Mouse (Mus musculus): ENCODE measurements around the gene Gtf2f2. TPM values are rescaled to one million over a fixed set of nuclear protein-coding genes. Genes with fewer than 3 reads are reported as not detected.

Gene Gtf2f2
- polyA plus RNA-seq, 1 experiment, result 24.3 TPM

- H3ac ChIP-seq (ENCODE audit: control insufficient read depth, insufficient read length), result no peak overlapping the region
- no peaks in the 10 kb centered on the region for H3K27me3 ChIP-seq (ENCODE audit: control insufficient read depth, insufficient read depth, insufficient read length)
- H3K4me2 ChIP-seq (ENCODE audit: low read depth), result peak overlapping the region; percentile 24
- H3K4me3 ChIP-seq, result no peak overlapping the region
- peaks cover 14% of the 10 kb centered on the region for H3K79me2 ChIP-seq (ENCODE audit: control insufficient read depth, insufficient read depth)
- H3K36me3 ChIP-seq (ENCODE audit: control insufficient read depth, insufficient read depth), result peaks cover 8% of the 10 kb centered on the region
- TF ChIP-seq MYOD1 (IDR thresholded peaks at IDR 0.05; ENCODE audit: control insufficient read depth in 1 of 3, insufficient read length in 2 of 3, low read depth in 2 of 3) (peak in 1 of 3 experiments; percentile 32), TCF12 (IDR thresholded peaks at IDR 0.05; ENCODE audit: insufficient read depth, poor library complexity, severe bottlenecking) (no peak)
These were observed 152.5 kb downstream of the Gtf2f2 start for GRCm38 (mm10) chr14:75858181-75858580.

- Histone ChIP-seq H3K36me3 (ENCODE audit: control insufficient read depth, insufficient read depth) (peaks cover 18% of the 10 kb centered on the region), H3K4me3 (peak overlapping the region; percentile 11)
These were observed 155.2 kb downstream of the Gtf2f2 start for GRCm38 (mm10) chr14:75855263-75855992.

GRCm38 (mm10) chr14:75852016-75852415 is 158.6 kb downstream of the Gtf2f2 start:
- peaks cover 48% of the 10 kb centered on the region for H3K36me3 ChIP-seq (ENCODE audit: control insufficient read depth, insufficient read depth)

More at GRCm38 (mm10) chr14:75855263-75855992, 155.2 kb downstream of the Gtf2f2 start:
- TF ChIP-seq REST (IDR thresholded peaks at IDR 0.05; ENCODE audit: insufficient read depth, insufficient read length), result no peak
- peak; percentile 78 for TF ChIP-seq TCF3 (IDR thresholded peaks at IDR 0.05; ENCODE audit: insufficient read length, low read depth)
- TF ChIP-seq TCF12 (IDR thresholded peaks at IDR 0.05; ENCODE audit: insufficient read depth, poor library complexity, severe bottlenecking), result peak; percentile 79
- TF ChIP-seq E2F4 (IDR thresholded peaks at IDR 0.05; ENCODE audit: insufficient read depth), result no peak
- TF ChIP-seq MAX (IDR thresholded peaks at IDR 0.05; ENCODE audit: low read depth), result no peak
- TF ChIP-seq CEBPB (IDR thresholded peaks at IDR 0.05; ENCODE audit: insufficient read depth, poor library complexity, severe bottlenecking), result no peak
- TF ChIP-seq POLR2AphosphoS2 (IDR thresholded peaks at IDR 0.05; ENCODE audit: insufficient read length, low read depth), result no peak
- peak; percentile 84 to 94 (median 85) for TF ChIP-seq MYOG (IDR thresholded peaks at IDR 0.05; ENCODE audit: control insufficient read depth in 1 of 3, insufficient read depth in 1 of 3, insufficient read length in 2 of 3, low read depth in 2 of 3)
- peak; percentile 55 for TF ChIP-seq POLR2A (IDR thresholded peaks at IDR 0.05; ENCODE audit: insufficient read length, low read depth)
- no peak for TF ChIP-seq SRF (IDR thresholded peaks at IDR 0.05; ENCODE audit: control insufficient read depth, insufficient read length, low read depth)
- TF ChIP-seq MYOD1 (IDR thresholded peaks at IDR 0.05; ENCODE audit: control insufficient read depth in 1 of 3, insufficient read length in 2 of 3, low read depth in 2 of 3), result peak; percentile 95 to 99 (median 98)
- TF ChIP-seq USF1 (IDR thresholded peaks at IDR 0.05; ENCODE audit: low read depth), result no peak
- Histone ChIP-seq H3K27me3 (ENCODE audit: control insufficient read depth, insufficient read depth, insufficient read length) (no peaks in the 10 kb centered on the region), H3ac (ENCODE audit: control insufficient read depth, insufficient read length) (peak overlapping the region; percentile 24), H3K4me2 (ENCODE audit: low read depth) (peak overlapping the region; percentile 68), H3K79me2 (ENCODE audit: control insufficient read depth, insufficient read depth) (peaks cover 14% of the 10 kb centered on the region)

GRCm38 (mm10) chr14:75850819-75851218 is 159.8 kb downstream of the Gtf2f2 start:
- peak overlapping the region; percentile 12 for H3K4me2 ChIP-seq (ENCODE audit: low read depth)
- H3K79me2 ChIP-seq (ENCODE audit: control insufficient read depth, insufficient read depth), result peaks cover 45% of the 10 kb centered on the region
- no peaks in the 10 kb centered on the region for H3K27me3 ChIP-seq (ENCODE audit: control insufficient read depth, insufficient read depth, insufficient read length)
- no peak for TF ChIP-seq E2F4 (IDR thresholded peaks at IDR 0.05; ENCODE audit: insufficient read depth)
- no peak for TF ChIP-seq SRF (IDR thresholded peaks at IDR 0.05; ENCODE audit: control insufficient read depth, insufficient read length, low read depth)
- TF ChIP-seq MAX (IDR thresholded peaks at IDR 0.05; ENCODE audit: low read depth), result no peak
- peak; percentile 6 for TF ChIP-seq POLR2A (IDR thresholded peaks at IDR 0.05; ENCODE audit: insufficient read length, low read depth)
- peak; percentile 72 for TF ChIP-seq POLR2AphosphoS2 (IDR thresholded peaks at IDR 0.05; ENCODE audit: insufficient read length, low read depth)
- no peak for TF ChIP-seq MYOG (IDR thresholded peaks at IDR 0.05; ENCODE audit: control insufficient read depth in 1 of 3, insufficient read depth in 1 of 3, insufficient read length in 2 of 3, low read depth in 2 of 3)
- no peak overlapping the region for H3ac ChIP-seq (ENCODE audit: control insufficient read depth, insufficient read length)
- H3K36me3 ChIP-seq (ENCODE audit: control insufficient read depth, insufficient read depth), result peaks cover 54% of the 10 kb centered on the region
- H3K4me3 ChIP-seq, result no peak overlapping the region

More at GRCm38 (mm10) chr14:75852016-75852415, 158.6 kb downstream of the Gtf2f2 start:
- Histone ChIP-seq H3K4me2 (ENCODE audit: low read depth) (peak overlapping the region; percentile 10), H3K4me3 (no peak overlapping the region), H3ac (ENCODE audit: control insufficient read depth, insufficient read length) (no peak overlapping the region), H3K27me3 (ENCODE audit: control insufficient read depth, insufficient read depth, insufficient read length) (no peaks in the 10 kb centered on the region), H3K79me2 (ENCODE audit: control insufficient read depth, insufficient read depth) (peaks cover 38% of the 10 kb centered on the region)
- TF ChIP-seq TCF3 (IDR thresholded peaks at IDR 0.05; ENCODE audit: insufficient read length, low read depth) (no peak), CEBPB (IDR thresholded peaks at IDR 0.05; ENCODE audit: insufficient read depth, poor library complexity, severe bottlenecking) (no peak), USF1 (IDR thresholded peaks at IDR 0.05; ENCODE audit: low read depth) (no peak), MYOD1 (IDR thresholded peaks at IDR 0.05; ENCODE audit: control insufficient read depth in 1 of 3, insufficient read length in 2 of 3, low read depth in 2 of 3) (no peak), MYOG (IDR thresholded peaks at IDR 0.05; ENCODE audit: control insufficient read depth in 1 of 3, insufficient read depth in 1 of 3, insufficient read length in 2 of 3, low read depth in 2 of 3) (no peak), SRF (IDR thresholded peaks at IDR 0.05; ENCODE audit: control insufficient read depth, insufficient read length, low read depth) (no peak), TCF12 (IDR thresholded peaks at IDR 0.05; ENCODE audit: insufficient read depth, poor library complexity, severe bottlenecking) (no peak), POLR2A (IDR thresholded peaks at IDR 0.05; ENCODE audit: insufficient read length, low read depth) (no peak), E2F4 (IDR thresholded peaks at IDR 0.05; ENCODE audit: insufficient read depth) (no peak), REST (IDR thresholded peaks at IDR 0.05; ENCODE audit: insufficient read depth, insufficient read length) (no peak), POLR2AphosphoS2 (IDR thresholded peaks at IDR 0.05; ENCODE audit: insufficient read length, low read depth) (no peak), MAX (IDR thresholded peaks at IDR 0.05; ENCODE audit: low read depth) (no peak)
